Mouse (Mus musculus): Measurements from ENCODE around the gene B3galt6.

- TF ChIP-seq CTCF (IDR thresholded peaks at IDR 0.05; ENCODE audit: low read depth, low read length) (no peak), POLR2AphosphoS5 (IDR thresholded peaks at IDR 0.05; ENCODE audit: insufficient replicate concordance, low read depth, low read length) (no peak), TAL1 (conservative IDR thresholded peaks at IDR 0.05; ENCODE audit: low read depth, low read length) (no peak)
Measured at GRCm38 (mm10) chr4:156032856-156033255, 40.4 kb upstream of the B3galt6 start.
